Mouse (Mus musculus): ENCODE measurements around the gene Pde8b. TPM values are rescaled to one million over a fixed set of nuclear protein-coding genes. Genes with fewer than 3 reads are reported as not detected.

Gene Pde8b
- polyA plus RNA-seq, 1 experiment from 2014 or later, result 12.1 TPM

DNA sequence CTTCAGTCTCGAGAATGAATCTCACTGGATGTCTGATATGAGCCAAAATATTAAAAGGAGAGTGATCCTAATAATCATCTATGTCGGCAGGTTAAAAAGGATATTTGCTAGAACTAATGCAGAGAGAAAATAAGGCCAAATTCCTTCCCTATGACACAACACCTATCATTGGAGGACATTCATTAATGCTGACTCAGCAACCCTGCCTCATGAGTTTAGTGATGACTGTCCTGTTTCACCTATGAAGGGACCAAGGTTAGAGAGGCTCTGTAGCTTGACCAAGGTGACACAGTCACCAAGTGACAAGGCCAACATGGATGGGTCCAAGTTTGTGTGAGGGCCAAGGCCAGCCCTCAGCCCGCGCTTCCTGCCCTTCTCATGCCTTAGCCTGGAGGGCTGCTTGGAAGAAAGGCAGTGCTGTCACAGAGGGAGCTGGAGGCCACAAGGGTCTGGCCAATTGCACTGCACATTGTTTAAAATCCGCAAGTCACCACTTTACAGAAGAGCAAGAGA, 62.9 kb downstream of the Pde8b start:
- H3K4me3 ChIP-seq (replicated peaks; ENCODE audit: low read depth, low read length), result no peak overlapping the region
- H3K27me3 ChIP-seq (ENCODE audit: insufficient read depth, low read length), result no peaks in the 10 kb centered on the region
- DNase-seq (ENCODE audit: low spot score) (no peak), ATAC-seq (replicated peaks; ENCODE audit: low FRiP score, low read depth) (no peak)
- WGBS, result 90% methylated on average over 5 of the region's 5 CpGs
- no peaks in the 10 kb centered on the region for H3K9me3 ChIP-seq (replicated peaks; ENCODE audit: low read length)
- no peak overlapping the region for H3K9ac ChIP-seq (ENCODE audit: low read depth, low read length)
- no peak for TF ChIP-seq CTCF (IDR thresholded peaks at IDR 0.05; ENCODE audit: low read depth)
- H3K4me1 ChIP-seq (replicated peaks; ENCODE audit: insufficient read depth, low read length), result no peaks in the 10 kb centered on the region
- no peak overlapping the region for H3K4me2 ChIP-seq (ENCODE audit: low read length)
- no peaks in the 10 kb centered on the region for H3K36me3 ChIP-seq (ENCODE audit: insufficient read depth, low read length)
- H3K27ac ChIP-seq, result no peak overlapping the region

DNA sequence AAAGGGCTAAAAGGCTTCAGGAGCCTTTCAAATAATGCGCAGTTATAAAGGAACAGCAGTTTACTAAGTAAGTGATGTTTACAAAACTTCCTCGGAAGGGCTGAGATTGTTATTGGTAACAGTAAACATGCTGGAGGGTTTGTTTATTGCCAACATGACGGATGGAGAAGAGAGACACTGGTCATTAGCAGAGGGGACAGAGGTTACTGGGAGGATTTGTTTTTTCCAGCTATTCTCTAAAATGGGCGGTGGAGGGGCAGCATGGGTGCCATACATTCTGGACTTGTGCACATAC, 63.4 kb downstream of the Pde8b start:
- no peak overlapping the region for H3K9ac ChIP-seq (ENCODE audit: low read depth, low read length)
- ATAC-seq (replicated peaks; ENCODE audit: low FRiP score, low read depth) (no peak), DNase-seq (ENCODE audit: low spot score) (no peak)
- TF ChIP-seq CTCF (IDR thresholded peaks at IDR 0.05; ENCODE audit: low read depth), result no peak
- no peak overlapping the region for H3K4me2 ChIP-seq (ENCODE audit: low read length)
- no peaks in the 10 kb centered on the region for H3K4me1 ChIP-seq (replicated peaks; ENCODE audit: insufficient read depth, low read length)
- H3K27me3 ChIP-seq (ENCODE audit: insufficient read depth, low read length), result no peaks in the 10 kb centered on the region
- H3K9me3 ChIP-seq (replicated peaks; ENCODE audit: low read length), result no peaks in the 10 kb centered on the region
- no peaks in the 10 kb centered on the region for H3K36me3 ChIP-seq (ENCODE audit: insufficient read depth, low read length)
- no peak overlapping the region for H3K27ac ChIP-seq
- 61% methylated on average over 4 of the region's 4 CpGs for WGBS
- no peak overlapping the region for H3K4me3 ChIP-seq (replicated peaks; ENCODE audit: low read depth, low read length)

DNA sequence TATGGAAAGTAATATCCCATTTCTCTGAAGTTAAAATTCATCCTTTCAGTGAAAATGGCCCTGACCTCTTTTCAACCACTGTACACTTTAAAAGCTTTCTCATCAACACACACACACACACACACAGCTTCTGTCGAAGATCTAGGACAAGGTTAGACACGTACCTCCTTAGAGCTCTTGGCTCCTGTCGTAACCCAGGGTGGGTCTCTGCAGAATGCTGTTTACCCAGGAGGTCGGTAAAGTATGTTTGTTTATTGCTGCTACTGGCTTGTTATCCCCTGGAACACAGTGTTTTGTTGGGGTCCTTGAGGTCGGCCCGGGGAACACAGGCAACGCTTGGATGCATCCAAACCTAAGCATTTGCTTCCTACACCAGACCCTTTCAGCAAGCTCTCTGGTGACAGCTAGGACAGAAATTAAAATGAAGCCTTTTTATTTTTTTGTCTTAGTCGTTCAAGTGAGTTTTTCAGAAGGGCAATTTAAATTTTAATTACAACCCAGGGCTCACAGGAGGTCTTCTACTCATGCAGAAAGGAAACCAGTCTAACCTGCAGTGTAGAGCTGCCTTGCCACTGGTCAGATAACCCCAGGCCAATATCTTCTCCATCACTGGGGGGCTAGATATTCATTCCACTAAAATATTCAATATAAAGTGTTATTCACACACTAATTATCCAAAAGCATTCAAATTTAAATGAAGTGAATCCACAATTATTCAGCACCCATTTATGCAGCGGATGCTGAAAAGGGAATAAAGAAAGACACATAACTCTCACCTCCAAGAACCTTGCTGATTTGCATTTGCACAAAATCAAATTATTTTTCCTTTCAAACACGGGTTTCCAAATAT, 64.0 kb downstream of the Pde8b start:
- TF ChIP-seq CTCF (IDR thresholded peaks at IDR 0.05; ENCODE audit: low read depth), result no peak
- DNase-seq (ENCODE audit: low spot score), result peak; percentile 8
- H3K4me1 ChIP-seq (replicated peaks; ENCODE audit: insufficient read depth, low read length), result no peaks in the 10 kb centered on the region
- H3K36me3 ChIP-seq (ENCODE audit: insufficient read depth, low read length), result no peaks in the 10 kb centered on the region
- no peak overlapping the region for H3K4me2 ChIP-seq (ENCODE audit: low read length)
- peak overlapping the region; percentile 65; the same call in 1 of the 2 replicates for H3K27ac ChIP-seq
- no peak overlapping the region for H3K4me3 ChIP-seq (replicated peaks; ENCODE audit: low read depth, low read length)
- H3K9me3 ChIP-seq (replicated peaks; ENCODE audit: low read length), result no peaks in the 10 kb centered on the region
- no peak overlapping the region for H3K9ac ChIP-seq (ENCODE audit: low read depth, low read length)
- 32% methylated on average over 10 of the region's 10 CpGs for WGBS
- no peaks in the 10 kb centered on the region for H3K27me3 ChIP-seq (ENCODE audit: insufficient read depth, low read length)
- ATAC-seq (replicated peaks; ENCODE audit: low FRiP score, low read depth), result no peak; the same call in 1 of the 2 replicates

DNA sequence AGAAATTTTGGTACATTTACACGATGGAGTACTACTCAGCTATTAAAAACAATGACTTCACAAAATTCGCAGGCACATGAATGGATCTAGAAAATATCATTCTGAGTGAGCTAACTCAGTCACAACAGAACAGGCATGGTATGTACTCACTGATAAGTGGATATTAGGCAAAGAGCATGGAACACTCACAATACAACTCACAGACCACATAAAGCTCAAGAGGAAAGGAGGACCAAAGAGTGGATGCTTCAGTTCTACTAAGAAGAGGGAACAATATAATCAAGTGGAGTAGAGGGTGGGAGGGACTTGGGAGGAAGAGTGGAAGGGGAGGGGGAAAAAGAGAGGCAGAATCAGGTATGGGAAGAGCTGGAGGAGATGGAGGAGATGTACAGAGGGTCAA, 66.5 kb downstream of the Pde8b start:
- TF ChIP-seq CTCF (IDR thresholded peaks at IDR 0.05; ENCODE audit: low read depth), result no peak
- WGBS, result 93% methylated on average over 2 of the region's 2 CpGs
- Histone ChIP-seq H3K27me3 (ENCODE audit: insufficient read depth, low read length) (no peaks in the 10 kb centered on the region), H3K4me1 (replicated peaks; ENCODE audit: insufficient read depth, low read length) (no peaks in the 10 kb centered on the region), H3K4me3 (replicated peaks; ENCODE audit: low read depth, low read length) (no peak overlapping the region), H3K9ac (ENCODE audit: low read depth, low read length) (no peak overlapping the region), H3K36me3 (ENCODE audit: insufficient read depth, low read length) (no peaks in the 10 kb centered on the region), H3K27ac (no peak overlapping the region), H3K9me3 (replicated peaks; ENCODE audit: low read length) (no peaks in the 10 kb centered on the region), H3K4me2 (ENCODE audit: low read length) (no peak overlapping the region)
- no peak for ATAC-seq (replicated peaks; ENCODE audit: low FRiP score, low read depth)
- DNase-seq (ENCODE audit: low spot score), result no peak

DNA sequence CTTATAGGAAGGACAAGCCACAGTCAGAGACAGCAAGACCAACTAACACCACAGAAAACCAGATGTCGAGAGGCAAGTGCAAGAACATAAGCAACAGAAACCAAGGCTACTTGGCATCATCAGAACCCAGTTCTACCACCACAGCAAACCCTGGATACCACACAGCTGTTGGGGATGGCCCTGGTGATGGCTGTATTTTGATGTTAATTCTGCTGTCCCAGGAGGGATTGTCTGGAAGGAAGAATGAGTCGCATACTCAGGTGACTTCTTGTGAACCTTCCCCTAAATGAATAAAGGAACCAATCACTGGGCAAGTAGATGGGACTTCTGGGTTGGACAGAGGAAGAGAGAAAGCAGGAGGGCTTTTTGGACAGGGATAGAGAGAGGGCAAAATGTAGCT, 69.9 kb downstream of the Pde8b start:
- Histone ChIP-seq H3K9ac (ENCODE audit: low read depth, low read length) (no peak overlapping the region), H3K4me3 (replicated peaks; ENCODE audit: low read depth, low read length) (no peak overlapping the region), H3K4me2 (ENCODE audit: low read length) (no peak overlapping the region), H3K27ac (no peak overlapping the region), H3K36me3 (ENCODE audit: insufficient read depth, low read length) (no peaks in the 10 kb centered on the region), H3K9me3 (replicated peaks; ENCODE audit: low read length) (no peaks in the 10 kb centered on the region), H3K27me3 (ENCODE audit: insufficient read depth, low read length) (no peaks in the 10 kb centered on the region), H3K4me1 (replicated peaks; ENCODE audit: insufficient read depth, low read length) (no peaks in the 10 kb centered on the region)
- TF ChIP-seq CTCF (IDR thresholded peaks at IDR 0.05; ENCODE audit: low read depth), result no peak
- 98% methylated on average over 2 of the region's 2 CpGs for WGBS
- DNase-seq (ENCODE audit: low spot score) (no peak), ATAC-seq (replicated peaks; ENCODE audit: low FRiP score, low read depth) (no peak)

DNA sequence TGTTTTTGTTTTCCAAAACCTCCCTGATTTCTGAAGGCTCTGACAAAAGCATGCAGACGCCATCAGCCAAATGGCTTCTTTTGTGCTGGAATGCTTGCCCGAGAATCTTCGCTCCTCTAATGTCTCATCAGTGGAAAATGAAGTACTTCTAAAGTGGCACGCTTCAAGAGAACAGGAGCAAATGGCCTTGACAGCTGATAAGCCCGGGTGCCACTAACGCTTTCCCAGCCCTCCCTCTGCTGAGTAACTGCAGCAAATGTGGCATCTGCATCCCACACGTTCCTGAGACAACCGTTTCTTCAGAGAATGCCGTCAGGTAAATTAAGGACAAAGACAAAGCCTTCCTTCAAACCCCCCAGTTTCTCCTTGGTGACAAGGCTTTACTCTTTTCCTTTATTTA, 72.8 kb downstream of the Pde8b start:
- 28% methylated on average over 9 of the region's 9 CpGs for WGBS
- Histone ChIP-seq H3K27ac (no peak overlapping the region), H3K4me3 (replicated peaks; ENCODE audit: low read depth, low read length) (no peak overlapping the region), H3K36me3 (ENCODE audit: insufficient read depth, low read length) (no peaks in the 10 kb centered on the region), H3K4me1 (replicated peaks; ENCODE audit: insufficient read depth, low read length) (no peaks in the 10 kb centered on the region), H3K27me3 (ENCODE audit: insufficient read depth, low read length) (no peaks in the 10 kb centered on the region), H3K9ac (ENCODE audit: low read depth, low read length) (no peak overlapping the region), H3K9me3 (replicated peaks; ENCODE audit: low read length) (no peaks in the 10 kb centered on the region), H3K4me2 (ENCODE audit: low read length) (no peak overlapping the region)
- no peak for TF ChIP-seq CTCF (IDR thresholded peaks at IDR 0.05; ENCODE audit: low read depth)
- ATAC-seq (replicated peaks; ENCODE audit: low FRiP score, low read depth), result no peak
- DNase-seq (ENCODE audit: low spot score), result no peak
